Mouse (Mus musculus) C2C12 (cell line): ENCODE data around the gene Vnn3. TPM values are rescaled to one million over a fixed set of nuclear protein-coding genes. Genes with fewer than 3 reads are reported as not detected.

Source experiments
- H3K27me3 ChIP-seq: one replicate; pipeline ENCODE4 v1.6.1; 2011; ENCODE audit not compliant: control insufficient read depth, insufficient read depth, insufficient read length
- H3K36me3 ChIP-seq: one replicate; pipeline ENCODE4 v1.6.1; 2011; ENCODE audit not compliant: control insufficient read depth, insufficient read depth
- H3K4me3 ChIP-seq: one replicate; pipeline ENCODE4 v1.5.1; 2011; ENCODE audit warnings: mild to moderate bottlenecking, control low read depth; ENCODE audit not compliant: poor library complexity, insufficient read depth, severe bottlenecking
- H3K79me2 ChIP-seq: one replicate; pipeline ENCODE4 v1.6.1; 2011; ENCODE audit not compliant: control insufficient read depth, insufficient read depth
- H3K79me3 ChIP-seq: one replicate; pipeline ENCODE4 v1.6.1; 2011; ENCODE audit warnings: low read depth, control low read depth
- H3ac ChIP-seq: one replicate; pipeline ENCODE3; 2011; ENCODE audit warnings: low read depth; ENCODE audit not compliant: control insufficient read depth, insufficient read length
- MAX ChIP-seq: IDR thresholded peaks from one replicate; pipeline ENCODE4 v1.6.1; 2011; ENCODE audit warnings: mild to moderate bottlenecking, control low read depth
- MYOD1 ChIP-seq: IDR thresholded peaks from one replicate; pipeline ENCODE4 v1.6.1; 2011; ENCODE audit warnings: low read depth; ENCODE audit not compliant: control insufficient read depth, insufficient read length
- USF1 ChIP-seq: IDR thresholded peaks from one replicate; pipeline ENCODE4 v1.6.1; 2011; ENCODE audit warnings: low read depth, mild to moderate bottlenecking, control low read depth, moderate library complexity
- polyA plus RNA-seq: library from polyadenylated mRNA; unstranded; fragments of >200 nt; fragmentation: generic; extraction: Trizol; gene quantifications from one replicate; pipeline ENCODE4 v1.2.1, GENCODE M21; 2012; ENCODE audit warnings: missing spikeins

Gene Vnn3
- polyA plus RNA-seq, 1 experiment, result not detected

- TF ChIP-seq USF1 (peak; percentile 46), MAX (no peak), MYOD1 (no peak)
Observed at GRCm38 (mm10) chr10:23905661-23906060, 54.4 kb downstream of the Vnn3 start.

More at GRCm38 (mm10) chr10:23905661-23906060, 54.4 kb downstream of the Vnn3 start:
- Histone ChIP-seq H3K27me3 (peaks cover 13% of the 10 kb centered on the region), H3K79me2 (no peaks in the 10 kb centered on the region), H3ac (no peak overlapping the region), H3K36me3 (no peaks in the 10 kb centered on the region), H3K79me3 (no peaks in the 10 kb centered on the region), H3K4me3 (no peak overlapping the region)

Other genes starting within 250 kb of the Vnn3 start
- gene Rps12, start 64.2 kb upstream of the Vnn3 start, polyA plus RNA-seq, result 6,760 TPM
- 7.3 TPM for gene Slc18b1, start 54.5 kb upstream of the Vnn3 start, polyA plus RNA-seq
- 0.16 TPM for gene Vnn1, start 43.2 kb downstream of the Vnn3 start, polyA plus RNA-seq
- not detected for gene Taar1, start 68.9 kb downstream of the Vnn3 start, polyA plus RNA-seq
- not detected for gene Taar2, start 87.1 kb downstream of the Vnn3 start, polyA plus RNA-seq
- not detected for gene Taar3, start 98.1 kb downstream of the Vnn3 start, polyA plus RNA-seq
- gene Taar4, start 109.0 kb downstream of the Vnn3 start, polyA plus RNA-seq, result not detected
- gene Taar5, start 119.2 kb downstream of the Vnn3 start, polyA plus RNA-seq, result not detected
- not detected for gene Taar6, start 134.2 kb downstream of the Vnn3 start, polyA plus RNA-seq
- gene Taar7a, start 142.0 kb downstream of the Vnn3 start, polyA plus RNA-seq, result not detected
- gene Taar7b, start 148.5 kb downstream of the Vnn3 start, polyA plus RNA-seq, result not detected
- gene Taar7d, start 175.8 kb downstream of the Vnn3 start, polyA plus RNA-seq, result not detected
- gene Taar7e, start 186.2 kb downstream of the Vnn3 start, polyA plus RNA-seq, result not detected
- gene Taar7f, start 198.0 kb downstream of the Vnn3 start, polyA plus RNA-seq, result not detected
- not detected for gene Taar8a, start 225.0 kb downstream of the Vnn3 start, polyA plus RNA-seq
- not detected for gene Taar8b, start 240.8 kb downstream of the Vnn3 start, polyA plus RNA-seq